Mouse (Mus musculus): Measurements from ENCODE around the gene Taf3. TPM values are rescaled to one million over a fixed set of nuclear protein-coding genes. Genes with fewer than 3 reads are reported as not detected.

Gene Taf3
- total RNA-seq, 2 experiments from 2014 or later: 14.8 to 15.7 TPM

DNA sequence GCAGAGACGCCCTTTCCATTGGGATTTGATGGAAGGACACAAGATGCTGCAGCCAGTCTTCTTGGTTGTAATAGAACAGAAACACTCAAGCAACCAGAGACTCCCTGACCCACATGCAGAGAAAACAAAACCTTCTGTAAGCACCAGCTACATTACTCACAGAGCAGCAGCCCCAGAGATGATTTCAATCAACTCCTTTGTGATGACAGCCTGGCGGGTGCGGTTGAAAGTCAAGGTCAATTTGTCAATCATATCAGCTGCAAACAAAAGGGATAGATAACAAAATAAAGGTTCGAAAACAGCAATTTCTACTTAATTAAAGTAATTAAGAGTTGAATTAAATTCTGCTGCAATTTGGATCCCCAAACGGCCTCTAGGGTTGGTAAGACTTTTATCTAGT is 10.4 kb upstream of the Taf3 start:
- no peak for TF ChIP-seq CTCF (IDR thresholded peaks at IDR 0.05)
- intact Hi-C loops (cut with DNase I): no loop called here
- no peak overlapping the region for H3K27ac ChIP-seq
- DNase-seq (ENCODE audit: extremely low spot score in 1 of 2, low spot score in 2 of 2): no peak
- no peak overlapping the region for H3K4me3 ChIP-seq

DNA sequence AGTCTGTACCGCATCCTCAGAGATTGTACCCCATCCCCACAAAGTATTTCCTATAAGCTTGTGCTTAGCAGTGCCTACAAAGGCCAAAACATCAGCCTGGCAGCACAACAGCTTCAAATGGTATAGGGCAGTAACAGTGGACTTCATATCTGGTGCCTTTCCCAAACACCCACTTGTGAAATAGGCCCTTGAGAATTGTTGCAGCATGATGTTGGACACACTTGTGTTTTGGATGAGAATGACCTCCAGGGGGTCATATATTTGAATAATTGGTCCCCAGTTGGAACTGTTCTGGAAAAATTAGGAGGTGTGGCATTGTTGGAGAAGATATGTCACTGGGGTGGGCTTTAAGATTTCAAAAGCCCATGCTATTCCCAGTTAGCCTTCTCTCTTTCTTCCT is 3.6 kb upstream of the Taf3 start:
- no peak overlapping the region for H3K4me3 ChIP-seq
- H3K27ac ChIP-seq: peak overlapping the region; percentile 70
- TF ChIP-seq CTCF (IDR thresholded peaks at IDR 0.05): no peak
- no peak for DNase-seq (ENCODE audit: extremely low spot score in 1 of 2, low spot score in 2 of 2)
- intact Hi-C loops (cut with DNase I): no loop called here

DNA sequence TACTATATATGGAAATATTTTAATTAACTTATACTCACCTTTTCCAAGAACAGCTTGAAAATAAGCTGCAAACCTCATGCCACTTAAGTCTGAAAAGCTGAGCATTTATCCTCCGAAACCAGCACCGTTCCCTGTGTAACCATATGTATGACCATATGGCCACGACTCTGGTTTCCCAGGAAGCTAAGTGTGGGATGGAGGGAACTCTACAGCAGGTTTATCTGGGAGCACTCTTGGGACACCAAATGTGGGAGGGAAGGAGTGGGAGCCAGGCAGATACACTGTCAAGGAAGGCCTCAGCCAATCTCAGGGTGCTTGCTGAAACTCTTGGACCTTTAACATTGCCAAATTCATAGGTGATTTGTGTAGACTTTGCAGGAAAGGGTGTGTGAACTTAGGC is 2.5 kb upstream of the Taf3 start:
- intact Hi-C loops (cut with DNase I): no loop called here
- peak overlapping the region; percentile 70 for H3K27ac ChIP-seq
- TF ChIP-seq CTCF (IDR thresholded peaks at IDR 0.05): no peak

DNA sequence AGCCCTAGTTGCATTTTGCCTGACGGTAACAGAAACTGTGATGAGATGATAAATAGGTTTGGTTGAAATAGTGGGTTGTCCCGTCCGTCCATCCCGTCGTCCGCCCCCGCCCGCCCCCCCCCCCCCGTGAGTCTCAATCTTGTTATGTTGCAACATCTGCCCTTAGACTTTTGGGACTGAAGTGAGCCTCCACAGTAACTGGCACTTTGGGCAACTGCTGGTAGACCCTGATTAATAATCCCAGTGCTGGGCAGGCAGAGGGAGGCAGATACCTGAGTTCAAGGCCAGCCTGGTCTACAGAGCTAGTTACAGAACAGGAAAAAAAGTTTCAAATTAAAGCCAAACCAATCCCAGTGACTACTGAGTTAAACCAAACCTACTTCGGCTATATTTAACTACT is 1.1 kb upstream of the Taf3 start:
- H3K27ac ChIP-seq: peak overlapping the region; percentile 15; the same call in 1 of the 2 replicates

More for the DNA sequence above, 2.5 kb upstream of the Taf3 start:
- DNase-seq (ENCODE audit: extremely low spot score in 1 of 2, low spot score in 2 of 2): peak in 1 of 2 experiments; percentile 54
- no peak overlapping the region for H3K4me3 ChIP-seq

DNA sequence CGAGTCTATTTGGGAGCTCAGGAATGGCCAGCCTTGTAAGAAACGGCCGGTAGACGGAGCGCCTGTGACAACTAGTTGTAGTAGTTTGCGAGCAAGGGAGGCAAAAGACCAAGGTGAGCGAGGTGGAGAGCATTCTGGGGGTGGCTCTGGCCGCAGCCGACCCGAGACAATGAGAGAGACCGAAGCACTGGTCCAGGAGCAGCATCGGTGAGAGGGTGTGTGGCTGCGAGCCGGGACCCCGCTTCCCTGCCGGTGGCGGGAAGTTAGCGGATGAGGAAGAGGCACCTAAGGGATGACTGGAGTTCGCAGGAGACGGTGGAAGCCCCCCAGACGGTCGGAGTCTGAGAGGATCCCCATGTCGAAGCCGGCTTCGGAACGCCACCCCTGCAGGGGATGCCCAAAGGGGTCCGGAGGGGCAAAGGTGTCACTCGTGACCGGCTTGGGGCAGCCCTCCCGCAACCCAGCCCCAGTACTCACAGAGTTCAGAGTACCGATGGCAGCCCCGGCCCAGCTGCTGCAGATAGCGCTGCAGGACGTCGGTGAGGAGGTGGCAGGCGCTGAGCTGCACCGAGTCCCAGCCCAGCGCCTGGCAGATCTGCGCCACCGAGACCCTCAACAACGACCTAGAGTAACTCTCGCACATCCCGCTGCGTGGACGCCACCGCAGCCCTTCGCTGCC is 499 bp downstream of the Taf3 start:
- no peak; the same call in 1 of the 2 replicates for TF ChIP-seq CTCF (IDR thresholded peaks at IDR 0.05)
- peak; percentile 24 to 33 for DNase-seq (ENCODE audit: extremely low spot score in 1 of 2, low spot score in 2 of 2)
- peak overlapping the region; percentile 64 for H3K4me3 ChIP-seq
- peak overlapping the region; percentile 63 for H3K27ac ChIP-seq
- intact Hi-C loops (cut with DNase I): loop anchor here (1.0 kb wide), 1 partner anchor 32 kb away; the partner anchor contains the start of genes Atp5c1 and Kin

More for the DNA sequence above, 1.1 kb upstream of the Taf3 start:
- intact Hi-C loops (cut with DNase I): no loop called here
- H3K4me3 ChIP-seq: peak overlapping the region; percentile 64
- no peak for DNase-seq (ENCODE audit: extremely low spot score in 1 of 2, low spot score in 2 of 2)
- TF ChIP-seq CTCF (IDR thresholded peaks at IDR 0.05): no peak

DNA sequence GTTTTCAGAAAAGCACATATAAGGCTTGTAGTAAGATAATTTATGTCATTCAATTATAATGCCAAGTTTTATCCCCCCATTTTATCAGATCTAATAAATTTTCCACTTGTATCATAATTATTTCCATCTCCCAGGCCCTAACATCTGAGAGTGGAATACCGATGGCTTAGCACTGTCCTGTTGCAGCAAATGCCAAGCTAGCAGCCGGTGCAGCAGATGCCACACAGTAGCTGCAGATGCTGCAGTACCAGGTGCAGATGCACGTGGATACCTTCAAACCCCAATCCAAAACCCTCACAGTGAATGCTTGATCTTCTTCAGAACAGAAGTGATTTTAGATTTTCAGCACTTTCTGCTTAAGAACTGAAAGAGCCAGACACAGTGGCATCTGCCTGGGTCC is 13.4 kb downstream of the Taf3 start:
- TF ChIP-seq CTCF (IDR thresholded peaks at IDR 0.05): no peak
- intact Hi-C loops (cut with DNase I): no loop called here
- no peak for DNase-seq (ENCODE audit: extremely low spot score in 1 of 2, low spot score in 2 of 2)
- Histone ChIP-seq H3K4me3 (no peak overlapping the region), H3K27ac (no peak overlapping the region)

DNA sequence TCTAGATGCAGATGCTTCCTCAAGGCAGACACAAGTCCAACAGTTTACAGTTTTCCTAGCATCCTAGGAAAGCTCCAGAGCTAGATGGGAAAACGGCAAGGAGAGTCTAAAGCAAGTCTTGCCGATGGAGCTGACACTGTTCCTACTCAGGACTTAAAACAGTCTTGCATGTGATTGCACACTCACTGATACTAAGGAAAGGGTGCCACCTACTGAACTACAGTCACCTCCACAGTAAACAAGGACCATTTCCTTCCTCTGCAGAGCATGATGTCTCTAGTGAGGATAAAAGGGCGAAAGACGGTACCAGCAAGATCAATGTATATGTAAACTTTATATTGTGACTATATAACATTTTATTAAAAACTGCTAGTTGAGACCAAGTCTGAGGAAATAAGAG is 14.7 kb downstream of the Taf3 start:
- TF ChIP-seq CTCF (IDR thresholded peaks at IDR 0.05): no peak; the same call in 1 of the 2 replicates
- no peak for DNase-seq (ENCODE audit: extremely low spot score in 1 of 2, low spot score in 2 of 2)
- H3K27ac ChIP-seq: no peak overlapping the region
- intact Hi-C loops (cut with DNase I): no loop called here
- H3K4me3 ChIP-seq: no peak overlapping the region

DNA sequence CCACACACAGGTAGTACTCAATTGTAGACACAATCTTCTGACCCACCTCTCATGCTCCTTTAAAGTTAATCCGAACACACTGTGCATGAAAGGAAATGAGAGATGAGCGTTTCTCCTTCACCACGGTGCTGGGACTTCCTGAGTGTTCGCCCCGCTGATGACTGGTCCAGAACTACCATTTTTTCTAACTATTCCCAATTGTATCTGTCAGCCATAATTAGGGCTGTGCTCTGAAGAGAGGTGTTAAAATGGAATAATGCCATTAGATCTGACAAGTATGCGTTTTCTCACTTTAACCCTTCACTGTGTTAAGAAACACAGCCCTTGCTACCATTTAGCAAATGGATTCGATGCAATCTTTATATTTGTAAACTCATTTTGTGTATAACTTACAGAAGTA is 18.6 kb downstream of the Taf3 start:
- no peak overlapping the region for H3K4me3 ChIP-seq
- no peak for TF ChIP-seq CTCF (IDR thresholded peaks at IDR 0.05)
- H3K27ac ChIP-seq: no peak overlapping the region
- DNase-seq (ENCODE audit: extremely low spot score in 1 of 2, low spot score in 2 of 2): no peak
- intact Hi-C loops (cut with DNase I): no loop called here

DNA sequence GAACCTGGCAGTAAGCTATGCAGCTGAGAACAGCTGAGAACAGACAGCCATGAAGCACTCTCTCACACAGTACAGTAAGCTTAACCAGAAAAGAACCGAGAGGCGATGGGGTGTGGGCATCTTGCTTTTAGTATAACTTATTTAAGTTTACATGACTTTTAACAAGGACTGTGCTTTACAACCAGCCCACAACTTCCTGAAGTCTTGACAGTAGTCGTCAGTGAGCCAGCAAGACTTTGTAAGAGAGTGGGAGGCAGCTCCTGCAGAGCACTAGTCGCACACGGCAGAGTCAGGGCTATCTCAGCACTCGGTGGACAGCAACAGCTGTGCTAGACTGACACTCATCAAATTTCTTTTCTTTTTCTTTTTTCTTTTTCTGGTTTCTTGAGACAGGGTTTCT is 24.1 kb downstream of the Taf3 start:
- no peak for TF ChIP-seq CTCF (IDR thresholded peaks at IDR 0.05)
- H3K27ac ChIP-seq: no peak overlapping the region
- intact Hi-C loops (cut with DNase I): no loop called here
- no peak for DNase-seq (ENCODE audit: extremely low spot score in 1 of 2, low spot score in 2 of 2)
- H3K4me3 ChIP-seq: no peak overlapping the region

DNA sequence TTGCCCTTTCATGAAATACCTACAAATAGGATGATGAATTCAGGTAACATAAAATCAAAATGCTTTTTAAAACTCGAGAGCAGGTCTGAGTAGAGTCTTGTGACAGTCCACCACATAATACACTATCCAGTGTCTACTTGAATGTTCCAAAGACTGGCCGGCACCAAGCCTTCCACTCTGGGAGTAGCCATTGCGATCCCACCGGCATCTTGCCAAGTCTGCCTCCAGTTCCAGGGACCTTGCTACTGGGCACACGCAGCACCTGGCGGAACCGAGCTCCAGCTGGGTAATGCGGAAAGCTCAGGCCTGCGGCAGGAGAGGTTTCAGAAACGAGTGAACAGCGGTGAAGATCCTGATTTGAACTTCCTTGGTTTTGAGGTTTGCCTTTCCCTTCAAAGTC is 27.1 kb downstream of the Taf3 start:
- Histone ChIP-seq H3K27ac (no peak overlapping the region), H3K4me3 (no peak overlapping the region)
- intact Hi-C loops (cut with DNase I): no loop called here
- no peak for DNase-seq (ENCODE audit: extremely low spot score in 1 of 2, low spot score in 2 of 2)
- TF ChIP-seq CTCF (IDR thresholded peaks at IDR 0.05): no peak

DNA sequence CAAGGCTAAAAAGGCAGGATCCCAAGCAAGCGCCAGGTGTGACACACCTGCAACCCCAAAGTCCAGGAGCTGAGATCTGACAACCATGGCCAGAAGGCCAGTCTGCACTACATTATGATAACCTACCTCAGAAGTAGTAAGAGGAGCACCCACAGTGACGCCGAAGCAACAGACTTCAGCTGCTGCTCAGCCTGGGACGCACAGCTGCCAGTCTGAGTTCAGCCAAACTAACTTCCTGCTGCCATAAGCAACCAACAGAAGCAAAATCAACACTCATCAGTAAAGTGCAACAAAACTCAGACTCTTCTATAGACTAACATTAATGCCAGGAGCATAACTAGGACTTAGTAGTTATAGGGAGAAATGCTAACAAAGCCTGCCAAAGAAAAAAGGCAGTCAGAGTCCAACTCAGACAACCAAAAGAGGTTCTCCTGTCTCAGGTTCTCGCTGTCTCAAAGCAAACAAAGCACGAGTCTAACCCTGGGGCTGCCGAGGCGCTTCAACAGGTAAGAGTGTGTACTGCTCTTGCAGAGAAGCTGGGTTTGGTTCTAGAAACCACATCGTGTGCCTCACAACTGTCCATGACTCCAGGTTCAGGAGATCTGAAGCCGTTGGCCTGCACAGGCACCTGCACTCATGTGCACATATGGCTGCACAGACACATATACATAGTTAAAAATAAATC is 33.3 kb downstream of the Taf3 start:
- no peak for DNase-seq (ENCODE audit: extremely low spot score in 1 of 2, low spot score in 2 of 2)
- Histone ChIP-seq H3K27ac (no peak overlapping the region), H3K4me3 (no peak overlapping the region)
- TF ChIP-seq CTCF (IDR thresholded peaks at IDR 0.05): no peak
- intact Hi-C loops (cut with DNase I): no loop called here

DNA sequence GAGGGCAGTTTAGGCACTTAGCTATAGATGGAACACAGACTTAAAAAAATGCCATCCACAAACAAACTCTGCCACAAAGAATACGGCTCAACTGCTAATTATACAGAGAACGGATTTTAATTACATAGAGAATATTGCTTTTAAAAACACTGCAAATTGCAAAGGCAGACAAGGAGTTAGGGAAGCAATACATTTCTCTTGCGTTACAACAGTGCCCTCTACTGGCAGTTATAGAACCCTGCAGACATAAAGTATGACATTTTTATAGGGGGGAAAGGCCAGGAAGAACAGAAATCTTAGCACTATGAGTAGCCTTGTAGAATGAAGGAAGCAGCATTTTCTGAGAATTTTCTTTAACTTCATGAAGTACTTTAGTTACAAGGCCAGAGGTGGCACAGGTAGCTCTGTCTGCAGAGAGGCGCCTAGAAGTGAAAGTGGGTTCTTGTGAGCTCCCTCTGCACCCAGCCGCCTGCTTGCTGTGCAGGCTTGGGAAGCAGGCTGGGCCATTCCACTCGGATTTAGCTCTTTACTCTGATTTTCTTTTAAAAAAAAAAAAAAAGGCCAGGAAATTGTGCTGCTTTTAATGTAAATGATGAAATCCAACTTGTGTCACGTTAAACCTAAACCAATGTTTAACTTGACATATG is 38.0 kb downstream of the Taf3 start:
- H3K4me3 ChIP-seq: no peak overlapping the region
- peak; percentile 91 for TF ChIP-seq CTCF (IDR thresholded peaks at IDR 0.05)
- peak in 1 of 2 experiments; percentile 20 for DNase-seq (ENCODE audit: extremely low spot score in 1 of 2, low spot score in 2 of 2)
- intact Hi-C loops (cut with DNase I): loop anchor here (1.0 to 2.0 kb wide), 2 partner anchors 1256 to 1336 kb away; no protein-coding TSS in a partner anchor
- no peak overlapping the region for H3K27ac ChIP-seq

Data from left cerebral cortex, adult 2 months (tissue).